ENCODE assay signal across 8 mouse cellular contexts in genomic region chr19:7482599-7483511, GRCm38 (mm10). TPM values are rescaled to one million over a fixed set of nuclear protein-coding genes. Genes with fewer than 3 reads are reported as not detected.
DNase-seq lines count a peak whose midpoint lies in the region; ATAC-seq lines count a peak whose summit lies in the region.

Gene Rtn3, minus strand, starts transcription at chr19:7483281.

- H3K36me3 ChIP-seq in heart, embryonic 14.5 days (ENCODE audit: control insufficient read depth, insufficient read depth, low read length): 0 out of 2 replicates have a peak, but pooled peaks cover 3% of the 10 kb centered on the region
- H3K36me3 ChIP-seq in liver, embryonic 13.5 days: no peaks in the 10 kb centered on the region
- H3K36me3 ChIP-seq in stomach, embryonic 16.5 days (ENCODE audit: control insufficient read depth, insufficient read depth, low read length): no peaks in the 10 kb centered on the region

- peak within 1 kb of the TSS; percentile 65 for H3K4me2 ChIP-seq in heart, embryonic 14.5 days (ENCODE audit: low read length)
- peak within 1 kb of the TSS; percentile 95 for H3K4me2 ChIP-seq in liver, embryonic 13.5 days
- peak within 1 kb of the TSS; percentile 61 for H3K4me2 ChIP-seq in stomach, embryonic 16.5 days (ENCODE audit: low read depth, low read length)

- peak; percentile 92 for ATAC-seq in heart, embryonic 14.5 days (ENCODE audit: insufficient number of reproducible peaks, insufficient read depth, low FRiP score, low read depth)
- ATAC-seq in liver, embryonic 13.5 days (ENCODE audit: low read depth): peak; percentile 91
- peak; percentile 94 for ATAC-seq in stomach, embryonic 16.5 days (ENCODE audit: insufficient read depth, low FRiP score)

- no peaks in the 10 kb centered on the region for H3K27me3 ChIP-seq in heart, embryonic 14.5 days (ENCODE audit: control insufficient read depth, insufficient read depth, low read length)
- H3K27me3 ChIP-seq in liver, embryonic 13.5 days: no peaks in the 10 kb centered on the region
- H3K27me3 ChIP-seq in stomach, embryonic 16.5 days (ENCODE audit: control insufficient read depth, insufficient read depth, low read length): no peaks in the 10 kb centered on the region

- peak within 1 kb of the TSS; percentile 99 for H3K9ac ChIP-seq in heart, embryonic 14.5 days (ENCODE audit: low read length)
- peak within 1 kb of the TSS; percentile 98 for H3K9ac ChIP-seq in liver, embryonic 13.5 days
- peak within 1 kb of the TSS; percentile 98 for H3K9ac ChIP-seq in stomach, embryonic 16.5 days (ENCODE audit: low read length)

- WGBS in heart, embryonic 14.5 days: under 1% methylated on average over 80 of the region's 80 CpGs
- WGBS in liver, embryonic 13.5 days (ENCODE audit: insufficient replicate concordance): under 1% methylated on average over 76 of the region's 80 CpGs
- WGBS in stomach, embryonic 16.5 days: under 1% methylated on average over 80 of the region's 80 CpGs

- no peaks in the 10 kb centered on the region for H3K9me3 ChIP-seq in heart, embryonic 14.5 days (ENCODE audit: control insufficient read depth, low read length)
- H3K9me3 ChIP-seq in liver, embryonic 13.5 days (replicated peaks): no peaks in the 10 kb centered on the region
- H3K9me3 ChIP-seq in stomach, embryonic 16.5 days (replicated peaks; ENCODE audit: control insufficient read depth, low read length): no peaks in the 10 kb centered on the region

- peak; percentile 99 for DNase-seq in CD4-positive, CD25-positive, alpha-beta regulatory T cell, adult 2 months (ENCODE audit: low read depth, low spot score)
- DNase-seq in fibroblast of lung, adult 2 months (ENCODE audit: low read depth): peak; percentile 96
- DNase-seq in kidney, postnatal 14 days: peak; percentile 99
- peak; percentile 97 for DNase-seq in liver, embryonic 13.5 days
- peak; percentile 98 for DNase-seq in neural tube, embryonic 10.5 days (ENCODE audit: extremely low spot score, low spot score)

- H3K4me3 ChIP-seq in brown adipose tissue, adult 24 weeks (ENCODE audit: insufficient read depth, low read depth, low read length): peak within 1 kb of the TSS; percentile 87
- H3K4me3 ChIP-seq in heart, embryonic 14.5 days (ENCODE audit: control insufficient read depth in 1 of 2, insufficient read depth in 1 of 2, low read depth in 1 of 2, low read length in 2 of 2): peak within 1 kb of the TSS; percentile 99
- H3K4me3 ChIP-seq in liver, embryonic 13.5 days (replicated peaks): peak within 1 kb of the TSS; percentile 94
- H3K4me3 ChIP-seq in stomach, embryonic 16.5 days (replicated peaks; ENCODE audit: low read length): peak within 1 kb of the TSS; percentile 99

- H3K27ac ChIP-seq in brown adipose tissue, adult 24 weeks (replicated peaks; ENCODE audit: low read depth, low read length): peak within 1 kb of the TSS; percentile 92
- H3K27ac ChIP-seq in heart, embryonic 14.5 days (replicated peaks in 1 of 2; ENCODE audit: control insufficient read depth in 1 of 2, insufficient read depth in 1 of 2, low read depth in 2 of 2, low read length in 2 of 2): peak within 1 kb of the TSS; percentile 99 to 100
- H3K27ac ChIP-seq in liver, embryonic 13.5 days: peak within 1 kb of the TSS; percentile 99
- H3K27ac ChIP-seq in stomach, embryonic 16.5 days (ENCODE audit: low read length): peak within 1 kb of the TSS; percentile 100

- 0 out of 2 replicates have a peak, but pooled peaks cover 2% of the 10 kb centered on the region for H3K4me1 ChIP-seq in brown adipose tissue, adult 24 weeks (ENCODE audit: control insufficient read depth, insufficient read depth, insufficient read length, low read length)
- H3K4me1 ChIP-seq in heart, embryonic 14.5 days (ENCODE audit: control insufficient read depth in 2 of 2, insufficient read depth in 2 of 2, low read length in 2 of 2): peaks cover 0 to 15% of the 10 kb centered on the region in 2 experiments; a peak in 2 of 4 replicates
- H3K4me1 ChIP-seq in liver, embryonic 13.5 days (replicated peaks): peaks cover 35% of the 10 kb centered on the region
- peaks cover 3% of the 10 kb centered on the region for H3K4me1 ChIP-seq in stomach, embryonic 16.5 days (ENCODE audit: control insufficient read depth, insufficient read depth, low read length)

RNA-seq across cellular contexts. Expression of gene Rtn3, which starts in this region (rescaled TPM):
- polyA plus RNA-seq in brown adipose tissue, adult 24 weeks (2012; ENCODE audit: insufficient read depth, insufficient read length, missing spikeins): 197 and 218 TPM in 2 replicates
- 108 and 132 TPM in 2 replicates for polyA plus RNA-seq in heart, embryonic 14.5 days (2014; fragmentation: Nextera tagmentation; extraction: Ambion mirVana)
- 67.5 and 73.5 TPM in 2 replicates for polyA plus RNA-seq in liver, embryonic 13.5 days (2015; fragmentation: Nextera tagmentation; extraction: Ambion mirVana)
- polyA plus RNA-seq in stomach, embryonic 16.5 days (2015; fragmentation: Nextera tagmentation; extraction: Ambion mirVana): 132 and 139 TPM in 2 replicates

Comparison
In these comparisons a context has a peak if more than half of its experiments do, and no peak if none do; other contexts are left out.
1. Peak in every context shown above with its lines: DNase-seq, ATAC-seq, H3K4me3 ChIP-seq and H3K27ac ChIP-seq.